ENCODE assay signal across 8 mouse cellular contexts in the genomic region with DNA sequence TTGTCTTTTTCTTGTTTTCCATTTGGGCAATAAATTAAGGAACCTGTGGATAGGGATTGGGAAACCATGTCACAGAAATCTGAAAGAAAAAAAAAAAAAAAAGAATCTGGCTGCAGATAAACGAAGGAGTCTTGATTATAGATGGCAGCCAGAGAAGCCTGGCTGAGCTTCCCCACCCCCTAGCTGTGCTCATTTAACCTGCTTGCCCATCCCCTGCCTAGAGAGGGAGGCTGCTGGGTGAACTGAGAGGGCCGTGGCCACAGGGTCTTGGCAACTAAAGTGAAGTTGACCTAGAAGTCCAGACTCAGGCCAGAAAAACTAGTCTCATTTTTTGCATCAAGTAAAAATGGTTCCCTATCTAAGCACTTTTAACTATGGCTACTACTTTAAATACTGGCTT. TPM values are rescaled to one million over a fixed set of nuclear protein-coding genes. Genes with fewer than 3 reads are reported as not detected.
DNase-seq lines count a peak whose midpoint lies in the region; ATAC-seq and TF ChIP-seq lines count a peak whose summit lies in the region.

No protein-coding gene starts in this region.

- no peak for ATAC-seq in forebrain, embryonic 15.5 days (replicated peaks)
- no peak for ATAC-seq in neural tube, embryonic 13.5 days (ENCODE audit: low read depth)
- ATAC-seq in activated CD4-positive, CD25-positive, alpha-beta regulatory T cell, adult 4 months: no peak

- peak overlapping the region; percentile 94 for H3K4me2 ChIP-seq in forebrain, embryonic 15.5 days (replicated peaks)
- peak overlapping the region; percentile 98 for H3K4me2 ChIP-seq in neural tube, embryonic 13.5 days

- no peaks in the 10 kb centered on the region for H3K9me3 ChIP-seq in forebrain, embryonic 15.5 days
- H3K9me3 ChIP-seq in neural tube, embryonic 13.5 days: no peaks in the 10 kb centered on the region

- peaks cover 6% of the 10 kb centered on the region for H3K4me1 ChIP-seq in bone marrow, adult 2 months (ENCODE audit: control insufficient read depth, insufficient read depth, low read length)
- H3K4me1 ChIP-seq in forebrain, embryonic 15.5 days: peaks cover 35% of the 10 kb centered on the region
- H3K4me1 ChIP-seq in neural tube, embryonic 13.5 days (replicated peaks): peaks cover 41% of the 10 kb centered on the region

- peak overlapping the region; percentile 80 for H3K9ac ChIP-seq in forebrain, embryonic 15.5 days (replicated peaks)
- peak overlapping the region; percentile 89 for H3K9ac ChIP-seq in neural tube, embryonic 13.5 days

- WGBS in bone marrow, adult 2 months: 3% methylated on average over 2 of the region's 2 CpGs
- 4% methylated on average over 2 of the region's 2 CpGs for WGBS in forebrain, embryonic 15.5 days
- 1% methylated on average over 2 of the region's 2 CpGs for WGBS in neural tube, embryonic 13.5 days

- H3K27ac ChIP-seq in left cerebral cortex, adult 2 months: peak overlapping the region; percentile 95
- H3K27ac ChIP-seq in bone marrow, adult 2 months (ENCODE audit: control insufficient read depth, insufficient read depth, low read depth, low read length, poor library complexity): no peak overlapping the region
- peak overlapping the region; percentile 97 for H3K27ac ChIP-seq in forebrain, embryonic 15.5 days (replicated peaks)
- H3K27ac ChIP-seq in neural tube, embryonic 13.5 days (replicated peaks): peak overlapping the region; percentile 98

- H3K27me3 ChIP-seq in forebrain, embryonic 15.5 days: no peaks in the 10 kb centered on the region
- no peaks in the 10 kb centered on the region for H3K27me3 ChIP-seq in neural tube, embryonic 13.5 days

- intact Hi-C loops in left cerebral cortex, adult 2 months (cut with DNase I): loop anchor here (5.0 to 10.0 kb wide), 4 partner anchors 81 to 474 kb away; partner anchors contain the start of genes Aph1c and Usp3

- no peak for TF ChIP-seq CTCF in left cerebral cortex, adult 2 months (IDR thresholded peaks at IDR 0.05)
- TF ChIP-seq CTCF in bone marrow, adult 2 months (IDR thresholded peaks at IDR 0.05; ENCODE audit: control insufficient read depth, insufficient read depth, low read length): no peak

- no peak for TF ChIP-seq POLR2A in bone marrow, adult 2 months (IDR thresholded peaks at IDR 0.05; ENCODE audit: borderline replicate concordance, control insufficient read depth, low read depth, low read length)

- H3K4me3 ChIP-seq in left cerebral cortex, adult 2 months: peak overlapping the region; percentile 65
- H3K4me3 ChIP-seq in bone marrow, adult 2 months (replicated peaks; ENCODE audit: control insufficient read depth, low read depth, low read length): peak overlapping the region; percentile 21
- peak overlapping the region; percentile 67 for H3K4me3 ChIP-seq in forebrain, embryonic 15.5 days
- H3K4me3 ChIP-seq in neural tube, embryonic 13.5 days: peak overlapping the region; percentile 63

- peaks cover 38% of the 10 kb centered on the region for H3K36me3 ChIP-seq in forebrain, embryonic 15.5 days
- peaks cover 64% of the 10 kb centered on the region for H3K36me3 ChIP-seq in neural tube, embryonic 13.5 days

- DNase-seq in left cerebral cortex, adult 2 months (ENCODE audit: extremely low spot score in 1 of 2, low spot score in 2 of 2): no peak
- no peak for DNase-seq in left cerebral cortex, adult 11 months (ENCODE audit: low spot score)
- DNase-seq in kidney, postnatal 36 days: peak; percentile 20 to 35
- DNase-seq in gastrocnemius, postnatal 10 days: no peak

RNA-seq across cellular contexts. Expression of gene Fbxl22, which starts 3.4 kb away (rescaled TPM):
- under 1 TPM; 0.28 to 0.38 TPM for total RNA-seq in left cerebral cortex, adult 2 months (2021)
- polyA plus RNA-seq in bone marrow, adult 2 months (2011; ENCODE audit: insufficient read depth, insufficient read length, low replicate concordance, missing spikeins): 0.90 TPM in 1 of 2 replicates, not detected in the other
- 1.6 and 1.9 TPM in 2 replicates for polyA plus RNA-seq in forebrain, embryonic 15.5 days (2015; fragmentation: Nextera tagmentation; extraction: Ambion mirVana)
- polyA plus RNA-seq in neural tube, embryonic 13.5 days (2015; fragmentation: Nextera tagmentation; extraction: Ambion mirVana): 1.2 and 1.7 TPM in 2 replicates
- polyA plus RNA-seq in activated CD4-positive, CD25-positive, alpha-beta regulatory T cell, adult 4 months (2017; shearing (Covaris generic)): 1 to 10 TPM; 1.6 to 3.9 TPM
- 10 to 100 TPM; 36.0 to 38.6 TPM for total RNA-seq in gastrocnemius, postnatal 10 days (2021)

Comparison
In these comparisons a context has a peak if more than half of its experiments do, and no peak if none do; other contexts are left out.
1. DNase-seq: peak in kidney, postnatal 36 days (2 of 2); none in left cerebral cortex, adult 2 months (0 of 2), left cerebral cortex, adult 11 months (single experiment) and gastrocnemius, postnatal 10 days (single experiment).
2. Peak in every context shown above with its lines, with median percentiles within 50 percentile points of each other: H3K4me3 ChIP-seq.